Mouse (Mus musculus) olfactory bulb, adult 2 months (tissue): ENCODE measurements around the gene Sept12. TPM values are rescaled to one million over a fixed set of nuclear protein-coding genes. Genes with fewer than 3 reads are reported as not detected.

Experiments
- H3K27ac ChIP-seq: fragments of 200-500 bp; 2 replicates; pipeline ENCODE4 v1.5.1; 2012; ENCODE audit warnings: low read depth, low read length; ENCODE audit not compliant: insufficient read depth
- H3K4me1 ChIP-seq: fragments of 200-500 bp; 2 replicates; pipeline ENCODE4 v1.6.1; 2012; ENCODE audit warnings: low read length; ENCODE audit not compliant: control insufficient read depth, insufficient read depth
- H3K4me3 ChIP-seq: fragments of 200-500 bp; 2 replicates; pipeline ENCODE4 v1.5.1; 2012; ENCODE audit warnings: mild to moderate bottlenecking, low read depth, low read length, moderate library complexity; ENCODE audit not compliant: insufficient read depth
- CTCF ChIP-seq: fragments of 200-500 bp; IDR thresholded peaks from 2 replicates; pipeline ENCODE4 v1.5.1; 2012; ENCODE audit warnings: low read depth, mild to moderate bottlenecking, low read length, moderate library complexity; ENCODE audit not compliant: insufficient read depth
- POLR2A ChIP-seq: fragments of 200-500 bp; IDR thresholded peaks from 2 replicates; pipeline ENCODE4 v1.6.1; 2012; ENCODE audit warnings: mild to moderate bottlenecking, low read depth, low read length, moderate library complexity; ENCODE audit not compliant: insufficient read depth
- WGBS: fragments of 180-500 bp; shearing (Covaris S2); methylation state at CpG from one replicate; pipeline ENCODE4 v1.1.7; 2018; 5-methylcytosine and 5-hydroxymethylcytosine counted together
- polyA plus RNA-seq: library from polyadenylated mRNA; stranded (reverse); fragments of >200 nt; gene quantifications from 2 replicates; pipeline ENCODE4 v1.2.4, GENCODE M21; 2012; ENCODE audit warnings: low replicate concordance; ENCODE audit not compliant: missing spikeins, insufficient read depth, insufficient read length

Sept12 gene
- polyA plus RNA-seq, 1 experiment = not detected

DNA sequence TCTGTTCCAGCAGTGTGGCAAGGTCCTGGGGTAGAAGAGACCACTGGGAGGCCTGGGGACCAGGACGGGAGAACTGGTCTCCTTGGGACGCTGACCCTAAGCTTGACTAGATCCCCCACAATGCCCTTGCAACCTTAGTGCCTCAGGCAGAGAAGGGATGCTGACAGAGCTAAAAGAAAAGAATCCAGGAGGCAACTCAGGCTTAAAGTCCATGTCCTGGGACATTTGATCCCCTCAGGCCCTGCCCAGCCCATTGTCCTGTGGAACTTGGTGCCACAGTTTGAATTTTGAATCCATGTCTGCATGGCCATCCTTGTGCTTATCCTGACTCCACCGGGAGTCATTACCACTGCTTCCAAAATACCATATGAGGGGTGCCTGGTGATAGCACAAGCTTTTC, 51.5 kb downstream of the Sept12 start:
- TF ChIP-seq POLR2A = no peak
- H3K27ac ChIP-seq = no peak overlapping the region
- H3K4me3 ChIP-seq = no peak overlapping the region
- WGBS = 82% methylated on average over 3 of the region's 3 CpGs
- 0 out of 2 replicates have a peak, but pooled peaks cover 2% of the 10 kb centered on the region for H3K4me1 ChIP-seq

DNA sequence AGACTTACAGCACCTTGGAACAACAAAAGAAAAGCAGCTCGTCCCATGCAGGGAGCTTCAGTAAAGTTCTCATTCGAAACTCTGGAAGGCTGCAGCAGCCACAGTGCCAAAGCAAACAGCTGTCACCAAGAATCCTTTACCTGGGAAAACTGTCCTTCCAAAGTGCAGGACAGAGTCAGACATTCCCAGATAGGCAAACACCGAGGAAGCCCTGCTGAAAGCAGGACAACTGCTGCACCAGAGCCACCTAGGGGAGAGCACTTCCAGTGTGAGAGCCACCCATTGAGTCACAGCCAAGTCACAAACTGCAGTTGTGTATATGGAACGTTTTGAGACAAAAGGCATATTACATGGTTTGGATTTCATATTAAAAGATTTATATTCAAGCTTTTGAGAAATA, 52.2 kb downstream of the Sept12 start:
- Histone ChIP-seq H3K27ac (no peak overlapping the region), H3K4me3 (no peak overlapping the region), H3K4me1 (peaks cover 5% of the 10 kb centered on the region)
- no peak for TF ChIP-seq CTCF
- TF ChIP-seq POLR2A = no peak
- WGBS = 68% methylated on average over 4 of the region's 4 CpGs

DNA sequence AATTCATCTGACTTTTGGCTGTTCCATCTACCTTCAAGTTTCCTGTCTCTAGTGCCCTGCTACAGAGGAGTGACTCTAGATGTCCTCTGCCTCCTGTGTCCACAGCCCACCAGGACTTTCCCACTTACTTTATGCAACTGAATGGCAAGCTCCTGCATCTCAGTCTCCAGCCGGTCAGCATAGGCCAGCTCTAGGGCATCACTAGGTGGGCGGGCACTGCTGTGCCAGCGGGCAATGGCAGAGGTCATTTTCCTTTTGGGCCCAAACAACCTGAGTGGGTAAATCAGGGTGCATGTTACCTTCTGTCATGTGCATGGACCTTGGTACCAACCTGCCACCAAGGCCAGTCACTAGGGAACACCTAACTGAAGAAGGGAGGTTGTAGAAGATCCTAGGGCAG, 54.2 kb downstream of the Sept12 start:
- H3K27ac ChIP-seq = no peak overlapping the region
- 92% methylated on average over 3 of the region's 3 CpGs for WGBS
- TF ChIP-seq POLR2A = no peak
- TF ChIP-seq CTCF = no peak
- H3K4me1 ChIP-seq = peaks cover 16% of the 10 kb centered on the region
- H3K4me3 ChIP-seq = no peak overlapping the region

DNA sequence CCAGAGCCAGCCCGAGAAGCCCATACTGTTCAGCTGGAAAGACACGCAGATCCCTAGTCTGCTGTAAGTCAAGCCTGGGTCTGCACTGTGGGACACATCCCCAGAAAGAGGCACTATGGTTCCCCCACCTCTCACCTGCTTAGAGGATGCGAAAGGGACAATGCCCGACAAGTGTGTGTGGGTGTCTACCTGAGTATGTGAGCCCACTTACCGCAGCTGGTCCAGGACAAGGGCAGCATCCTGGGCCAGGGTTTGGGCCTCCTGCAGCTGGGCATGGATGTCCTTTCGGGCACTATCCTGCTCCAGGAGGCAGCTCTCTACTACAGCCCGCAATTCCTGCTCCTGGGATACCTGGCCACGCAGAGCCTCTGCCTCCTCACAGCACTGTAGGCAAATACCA, 54.8 kb downstream of the Sept12 start:
- Histone ChIP-seq H3K27ac (no peak overlapping the region), H3K4me3 (no peak overlapping the region), H3K4me1 (peaks cover 16% of the 10 kb centered on the region)
- WGBS = 95% methylated on average over 8 of the region's 8 CpGs
- TF ChIP-seq POLR2A = no peak

DNA sequence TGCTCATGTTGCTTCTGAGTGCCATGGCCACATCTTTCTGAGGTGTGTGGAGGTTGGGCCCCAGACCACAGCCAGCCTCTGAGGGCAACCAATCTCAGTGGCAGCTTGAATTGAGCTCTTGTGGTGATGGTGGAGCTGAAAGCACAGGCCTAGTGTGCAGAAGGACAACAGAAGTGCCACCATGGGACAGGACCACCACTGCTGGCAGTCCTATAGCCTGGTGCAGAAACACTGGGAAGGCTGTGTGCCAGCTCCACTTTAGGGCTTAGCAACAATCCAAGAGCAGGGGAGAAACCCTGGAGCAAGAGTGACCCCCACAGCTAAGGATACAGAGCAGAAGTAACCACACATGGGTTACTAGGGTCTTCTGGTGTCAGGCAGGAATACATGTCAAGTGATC, 56.6 kb downstream of the Sept12 start:
- no peak overlapping the region for H3K4me3 ChIP-seq
- H3K27ac ChIP-seq = no peak overlapping the region
- peaks cover 26% of the 10 kb centered on the region for H3K4me1 ChIP-seq
- TF ChIP-seq CTCF (no peak), POLR2A (no peak)

DNA sequence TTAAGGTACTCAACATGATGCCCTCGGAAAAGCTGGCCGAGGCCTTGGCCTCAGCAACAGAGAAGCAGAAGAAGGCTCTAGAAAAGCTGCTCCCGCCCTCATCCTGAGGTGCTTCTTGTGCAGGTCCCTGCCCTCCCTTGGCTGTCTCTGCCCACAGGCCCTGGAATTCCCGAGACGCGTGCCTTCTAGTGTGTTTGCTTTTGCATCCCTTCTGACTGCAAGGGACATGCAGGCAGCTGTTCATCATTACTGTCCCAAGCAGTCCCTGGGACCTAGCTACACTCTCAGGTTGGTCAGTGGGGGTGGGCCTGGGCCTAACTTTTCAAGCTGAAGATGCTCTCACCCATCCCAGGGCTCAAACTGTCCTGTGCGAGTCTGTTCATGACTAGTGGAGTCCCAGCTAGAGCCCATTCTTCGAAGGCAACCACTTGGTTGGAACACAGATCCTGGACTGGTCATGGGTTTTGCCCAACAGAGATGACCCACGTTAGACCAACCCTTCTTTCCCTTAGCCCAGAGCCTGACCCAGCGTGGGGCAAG, 57.3 kb downstream of the Sept12 start:
- Histone ChIP-seq H3K4me3 (no peak overlapping the region), H3K27ac (no peak overlapping the region)
- 87% methylated on average over 10 of the region's 10 CpGs for WGBS

DNA sequence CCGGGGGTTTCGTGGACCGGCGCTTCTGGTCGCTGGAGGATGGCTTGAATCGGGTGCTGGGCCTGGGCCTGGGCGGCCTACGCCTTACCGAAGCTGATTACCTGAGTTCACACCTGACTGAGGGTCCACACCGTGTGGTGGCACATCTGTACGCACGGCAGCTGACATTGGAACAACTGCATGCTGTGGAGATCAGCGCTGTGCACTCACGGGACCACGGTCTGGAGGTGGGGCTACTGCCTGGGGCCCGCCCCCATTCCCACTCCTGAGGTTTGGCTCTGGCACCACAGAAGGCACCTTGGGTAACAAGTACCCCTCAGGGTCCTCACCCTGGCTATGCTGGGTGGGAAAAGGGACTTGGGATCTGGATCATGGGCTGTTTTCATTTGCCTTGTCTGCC, 58.2 kb downstream of the Sept12 start:
- peaks cover 36% of the 10 kb centered on the region for H3K4me1 ChIP-seq
- under 1% methylated on average over 16 of the region's 16 CpGs for WGBS
- TF ChIP-seq CTCF (no peak), POLR2A (no peak)
- peak overlapping the region; percentile 95 for H3K4me3 ChIP-seq
- peak overlapping the region; percentile 82 for H3K27ac ChIP-seq

More for the DNA sequence above, 57.3 kb downstream of the Sept12 start:
- peaks cover 32% of the 10 kb centered on the region for H3K4me1 ChIP-seq
- no peak for TF ChIP-seq CTCF
- TF ChIP-seq POLR2A = no peak

DNA sequence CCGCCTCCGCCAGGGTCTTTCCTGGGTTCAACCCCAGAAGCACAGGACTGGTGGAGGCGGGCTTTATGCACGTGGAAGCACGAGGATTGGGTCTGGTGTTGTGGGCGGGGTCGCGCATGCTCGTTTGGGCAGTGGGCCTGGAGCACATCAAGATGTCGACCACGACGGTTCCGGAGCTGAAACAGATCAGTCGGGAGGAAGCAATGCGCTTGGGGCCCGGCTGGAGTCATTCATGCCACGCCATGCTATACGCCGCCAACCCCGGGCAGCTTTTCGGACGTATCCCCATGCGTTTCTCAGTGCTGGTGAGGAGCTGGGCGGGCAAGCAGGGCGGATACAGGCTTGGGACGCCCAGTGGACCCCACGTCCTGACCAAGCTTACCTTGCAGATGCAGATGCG, 58.7 kb downstream of the Sept12 start:
- H3K4me1 ChIP-seq = peaks cover 36% of the 10 kb centered on the region
- peak overlapping the region; percentile 82 for H3K27ac ChIP-seq
- 0% methylated on average over 28 of the region's 28 CpGs for WGBS
- no peak for TF ChIP-seq CTCF
- peak; percentile 66 for TF ChIP-seq POLR2A
- peak overlapping the region; percentile 95 for H3K4me3 ChIP-seq

DNA sequence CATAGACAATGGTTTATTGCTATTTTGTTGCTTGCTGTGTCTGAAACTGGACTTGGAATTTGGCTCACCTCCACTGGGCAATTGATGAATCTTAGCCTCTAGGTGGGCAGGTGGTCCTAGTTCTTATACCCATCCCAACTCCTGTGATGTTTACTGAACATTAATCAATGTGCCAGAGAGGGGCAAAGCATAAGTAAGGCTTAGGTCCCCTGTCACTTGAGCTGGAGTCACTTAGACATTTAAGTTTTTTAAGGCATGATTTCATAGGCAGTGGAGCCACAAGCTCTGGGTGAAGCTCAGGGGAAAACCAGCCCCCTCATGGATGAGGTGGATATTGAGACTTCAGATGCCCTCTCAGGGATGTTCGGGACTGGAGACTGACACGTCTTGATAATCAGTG, 59.2 kb downstream of the Sept12 start, which contains the start of gene Nudt16l1:
Gene Nudt16l1 (plus strand): TSS at position 301 of the 400 bp plus-strand sequence.
- WGBS = 3% methylated on average over 2 of the region's 2 CpGs
- peak within 1 kb of the TSS; percentile 95 for H3K4me3 ChIP-seq
- peak within 1 kb of the TSS; percentile 82 for H3K27ac ChIP-seq
- TF ChIP-seq CTCF (no peak), POLR2A (no peak)
- peaks cover 36% of the 10 kb centered on the region for H3K4me1 ChIP-seq
